Mouse (Mus musculus) forebrain, embryonic 14.5 days (tissue): ENCODE data around the gene Opa3. TPM values are rescaled to one million over a fixed set of nuclear protein-coding genes. Genes with fewer than 3 reads are reported as not detected.

Experiments used
- ATAC-seq: fragments of 200-750 bp; cut with Nextera tagmentation; 2 replicates; pipeline ENCODE4 v1.8.0; 2017; ENCODE audit warnings: mild to moderate bottlenecking, moderate library complexity
- DNase-seq: peaks from one replicate; pipeline ENCODE4 v3.0.0-alpha.2; 2015; ENCODE audit warnings: low spot score
- H3K27ac ChIP-seq: fragments of 300-500 bp; sonication (generic); 2 replicates; pipeline ENCODE4 v1.5.1; 2014; ENCODE audit warnings: low read depth, mild to moderate bottlenecking, control low read depth, low read length, moderate library complexity
- H3K27me3 ChIP-seq: fragments of 300-500 bp; sonication (generic); replicated peaks from 2 replicates; pipeline ENCODE4 v1.6.1; 2014; ENCODE audit warnings: low read length, control low read depth, mixed read lengths; ENCODE audit not compliant: control insufficient read depth, insufficient read depth
- H3K36me3 ChIP-seq: fragments of 300-500 bp; sonication (generic); 2 replicates; pipeline ENCODE4 v1.6.1; 2014; ENCODE audit warnings: low read length, control low read depth; ENCODE audit not compliant: control insufficient read depth, insufficient read depth
- H3K4me1 ChIP-seq: fragments of 300-500 bp; sonication (generic); 2 replicates; pipeline ENCODE4 v1.6.1; 2014; ENCODE audit warnings: antibody characterized with exemption, low read length, control low read depth; ENCODE audit not compliant: control insufficient read depth, insufficient read depth
- H3K4me2 ChIP-seq: fragments of 300-500 bp; sonication (generic); 2 replicates; pipeline ENCODE4 v1.6.1; 2014; ENCODE audit warnings: mild to moderate bottlenecking, control low read depth, low read length
- H3K4me3 ChIP-seq: fragments of 300-500 bp; sonication (generic); 2 replicates; pipeline ENCODE4 v1.5.1; 2014; ENCODE audit warnings: low read depth, low read length, control low read depth
- H3K9ac ChIP-seq: fragments of 300-500 bp; sonication (generic); 2 replicates; pipeline ENCODE4 v1.6.1; 2014; ENCODE audit warnings: mild to moderate bottlenecking, low read length, control low read depth, moderate library complexity
- H3K9me3 ChIP-seq: fragments of 300-500 bp; sonication (generic); replicated peaks from 2 replicates; pipeline ENCODE4 v1.6.1; 2016; ENCODE audit warnings: low read length, control low read depth, mixed read lengths; ENCODE audit not compliant: control insufficient read depth
- WGBS: fragments of 180-500 bp; shearing (Covaris S2); extraction: QIAGEN DNeasy Blood & Tissue Kit; methylation state at CpG from one replicate; pipeline ENCODE4 v1.1.7; 2014; 5-methylcytosine and 5-hydroxymethylcytosine counted together
- polyA plus RNA-seq: library from polyadenylated mRNA; unstranded; fragments of >200 nt; fragmentation: Nextera tagmentation; extraction: Ambion mirVana; gene quantifications from 2 replicates; pipeline ENCODE4 v1.2.1, GENCODE M21; 2014

Gene Opa3
- polyA plus RNA-seq, 1 experiment from 2014 or later = 42.5 TPM

DNA sequence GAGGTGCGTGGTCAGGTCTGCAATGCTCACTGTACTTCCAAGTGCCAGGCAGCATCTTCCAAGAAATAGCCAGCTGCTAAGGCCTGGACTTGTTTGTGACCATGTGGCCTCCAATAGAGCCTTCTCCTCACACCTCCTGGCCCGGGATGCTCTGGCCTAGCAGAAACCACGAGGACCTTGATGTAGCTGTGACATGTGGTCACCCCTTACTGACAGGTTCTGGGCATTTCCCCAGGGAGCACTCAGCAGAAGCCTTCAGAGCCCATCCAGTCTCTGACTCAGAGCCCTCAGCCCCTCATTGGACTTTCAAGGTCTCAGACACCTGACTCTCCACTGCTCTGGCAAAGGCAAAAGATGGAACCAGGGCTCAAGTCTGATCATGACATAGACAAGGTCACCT is 16.9 kb downstream of the Opa3 start:
- H3K27me3 ChIP-seq = no peaks in the 10 kb centered on the region
- WGBS = 89% methylated on average over 3 of the region's 3 CpGs
- H3K9me3 ChIP-seq = no peaks in the 10 kb centered on the region
- H3K9ac ChIP-seq = no peak overlapping the region
- H3K36me3 ChIP-seq = peaks cover 21% of the 10 kb centered on the region
- H3K27ac ChIP-seq = no peak overlapping the region
- DNase-seq (no peak), ATAC-seq (no peak)
- no peak overlapping the region for H3K4me3 ChIP-seq
- H3K4me2 ChIP-seq = no peak overlapping the region
- no peaks in the 10 kb centered on the region for H3K4me1 ChIP-seq

DNA sequence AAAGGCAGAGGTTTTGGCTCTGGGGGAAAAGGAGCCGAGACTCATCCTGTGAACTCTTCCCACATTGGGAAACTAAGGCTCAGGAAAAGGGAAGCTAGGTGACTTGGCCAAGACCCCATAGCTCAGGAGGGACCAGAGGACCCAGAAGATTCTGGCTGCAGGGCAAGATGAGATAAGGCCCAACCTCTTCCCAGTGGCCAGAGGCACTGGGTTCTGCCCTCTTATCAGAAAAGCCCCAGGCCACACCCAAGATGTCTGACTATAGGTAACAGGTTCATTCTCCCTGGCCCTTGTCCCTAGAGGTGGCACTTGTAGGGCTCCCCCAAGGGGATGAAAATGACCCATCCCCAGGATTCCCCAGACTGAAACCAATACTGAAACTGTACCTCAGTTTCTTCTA is 18.7 kb downstream of the Opa3 start:
- no peak overlapping the region for H3K4me2 ChIP-seq
- no peak overlapping the region for H3K27ac ChIP-seq
- H3K4me1 ChIP-seq = no peaks in the 10 kb centered on the region
- no peak overlapping the region for H3K9ac ChIP-seq
- H3K27me3 ChIP-seq = no peaks in the 10 kb centered on the region
- ATAC-seq (no peak), DNase-seq (no peak)
- no peaks in the 10 kb centered on the region for H3K9me3 ChIP-seq
- H3K4me3 ChIP-seq = no peak overlapping the region
- peaks cover 18% of the 10 kb centered on the region for H3K36me3 ChIP-seq
- 85% methylated on average over 1 of the region's 1 CpGs for WGBS

DNA sequence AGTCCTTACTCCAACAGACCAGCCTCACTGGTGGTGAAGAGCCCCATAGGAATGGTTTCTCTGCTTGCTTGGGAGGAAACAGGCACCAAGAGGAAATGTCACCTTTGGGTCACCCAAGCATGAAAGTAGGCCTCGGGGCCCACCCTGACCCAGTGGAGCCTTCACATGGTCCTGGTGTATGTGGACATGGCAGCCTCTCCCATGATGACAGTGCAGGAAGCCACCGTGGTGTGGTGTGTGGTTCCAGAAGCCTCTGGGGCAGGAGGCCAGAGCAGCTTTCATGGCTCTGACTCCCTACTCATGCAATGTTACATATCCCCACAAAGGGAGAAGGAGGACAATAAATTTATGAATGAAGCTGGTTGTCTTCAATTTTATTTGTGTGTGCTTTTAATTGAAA is 19.4 kb downstream of the Opa3 start:
- Histone ChIP-seq H3K4me3 (no peak overlapping the region), H3K9ac (no peak overlapping the region), H3K36me3 (peaks cover 18% of the 10 kb centered on the region), H3K27ac (no peak overlapping the region), H3K4me1 (no peaks in the 10 kb centered on the region), H3K4me2 (no peak overlapping the region), H3K9me3 (no peaks in the 10 kb centered on the region), H3K27me3 (no peaks in the 10 kb centered on the region)
- DNase-seq (no peak), ATAC-seq (no peak)
- 94% methylated on average over 2 of the region's 2 CpGs for WGBS

DNA sequence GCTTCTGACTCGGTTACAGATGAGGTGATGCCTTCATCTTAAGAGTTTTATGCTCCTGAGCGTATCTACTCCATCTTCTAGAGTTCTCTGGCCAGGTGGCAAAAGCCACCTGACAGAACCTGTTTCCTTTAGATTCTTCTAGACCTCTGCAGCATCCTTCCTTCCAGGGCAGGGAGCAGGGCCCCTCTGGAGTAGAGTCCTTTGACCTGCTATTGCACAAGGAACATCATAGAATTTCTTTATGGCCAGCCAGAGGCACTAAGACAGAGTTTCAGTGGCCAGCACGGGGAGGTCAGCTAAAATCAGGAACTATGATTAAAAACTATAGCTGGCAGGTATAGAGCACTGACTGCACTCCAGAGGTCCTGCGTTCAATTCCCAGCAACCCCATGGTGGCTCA is 23.9 kb downstream of the Opa3 start:
- H3K27me3 ChIP-seq = no peaks in the 10 kb centered on the region
- H3K4me1 ChIP-seq = no peaks in the 10 kb centered on the region
- H3K9me3 ChIP-seq = no peaks in the 10 kb centered on the region
- H3K36me3 ChIP-seq = peaks cover 15% of the 10 kb centered on the region; the same call in 1 of the 2 replicates
- no peak overlapping the region for H3K4me3 ChIP-seq
- no peak overlapping the region for H3K4me2 ChIP-seq
- ATAC-seq (no peak), DNase-seq (no peak)
- no peak overlapping the region for H3K9ac ChIP-seq
- 88% methylated on average over 4 of the region's 4 CpGs for WGBS
- H3K27ac ChIP-seq = no peak overlapping the region

DNA sequence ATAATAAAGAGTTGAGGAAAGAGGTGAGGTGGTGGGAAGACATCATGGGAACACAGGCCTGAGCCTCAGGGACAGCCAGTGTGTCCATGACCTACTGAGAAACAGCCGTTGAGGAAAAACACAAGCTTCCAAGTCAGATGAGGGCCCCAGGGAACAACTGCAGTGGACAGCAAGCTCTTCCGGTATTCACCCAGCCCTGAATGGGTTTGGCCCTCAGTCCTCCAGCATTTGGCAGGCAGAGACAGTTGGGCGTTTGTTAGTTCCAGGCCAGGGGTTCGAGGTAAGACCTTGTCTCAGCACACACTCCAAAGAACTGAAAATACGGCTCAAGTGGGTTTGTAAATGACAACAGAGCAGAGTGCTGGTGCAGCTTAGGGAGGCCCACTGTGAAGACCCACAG is 25.3 kb downstream of the Opa3 start:
- ATAC-seq (no peak), DNase-seq (no peak)
- H3K9me3 ChIP-seq = no peaks in the 10 kb centered on the region
- H3K4me1 ChIP-seq = no peaks in the 10 kb centered on the region
- no peaks in the 10 kb centered on the region for H3K27me3 ChIP-seq
- peaks cover 24% of the 10 kb centered on the region for H3K36me3 ChIP-seq
- no peak overlapping the region for H3K27ac ChIP-seq
- WGBS = 81% methylated on average over 5 of the region's 5 CpGs
- no peak overlapping the region for H3K4me2 ChIP-seq
- no peak overlapping the region for H3K9ac ChIP-seq
- no peak overlapping the region for H3K4me3 ChIP-seq

DNA sequence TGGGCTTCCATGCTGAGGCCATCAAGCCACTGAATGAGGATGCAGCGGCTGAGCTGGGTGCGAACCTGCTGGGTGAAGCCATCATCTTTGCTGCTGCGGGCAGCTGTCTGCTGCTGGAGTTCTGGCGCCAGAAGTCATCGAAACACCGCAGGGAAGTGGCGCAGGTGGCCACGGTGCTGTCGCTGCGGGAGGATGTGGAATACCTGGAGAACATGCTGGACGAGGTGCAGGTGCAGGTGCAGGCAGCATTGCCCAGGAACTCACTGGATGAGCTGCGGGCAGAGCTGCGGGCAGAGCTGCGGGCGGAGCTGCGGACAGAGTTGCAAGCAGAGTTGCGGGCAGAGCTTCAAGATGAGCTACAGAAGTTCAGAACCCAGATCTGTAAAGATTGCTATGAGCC is 27.3 kb downstream of the Opa3 start:
- no peak overlapping the region for H3K27ac ChIP-seq
- H3K9ac ChIP-seq = no peak overlapping the region
- H3K4me2 ChIP-seq = no peak overlapping the region
- no peak for ATAC-seq
- H3K27me3 ChIP-seq = no peaks in the 10 kb centered on the region
- DNase-seq = no peak
- peaks cover 43% of the 10 kb centered on the region for H3K36me3 ChIP-seq
- H3K9me3 ChIP-seq = no peaks in the 10 kb centered on the region
- H3K4me1 ChIP-seq = no peaks in the 10 kb centered on the region
- 88% methylated on average over 17 of the region's 17 CpGs for WGBS
- no peak overlapping the region for H3K4me3 ChIP-seq

DNA sequence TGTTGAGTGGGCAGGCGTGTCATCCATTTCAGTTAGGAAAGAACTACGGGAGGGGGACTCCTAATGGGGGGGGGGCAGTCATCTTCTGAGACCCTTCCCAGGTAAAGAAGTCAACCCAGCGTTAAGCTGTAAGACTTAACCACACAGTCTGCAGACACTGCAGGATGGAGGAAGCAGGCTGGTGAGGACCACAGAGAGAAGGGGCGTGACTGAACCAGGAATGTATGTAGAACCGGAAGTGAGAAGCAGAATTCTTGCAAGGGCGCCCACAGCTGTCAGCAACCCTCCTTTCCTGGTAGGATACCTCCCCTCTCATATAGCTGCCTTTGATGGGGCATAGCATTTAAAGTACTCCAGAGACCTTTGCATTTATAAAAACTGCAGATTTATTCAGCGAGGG is 28.4 kb downstream of the Opa3 start:
- no peak overlapping the region for H3K4me2 ChIP-seq
- WGBS = 93% methylated on average over 7 of the region's 7 CpGs
- no peaks in the 10 kb centered on the region for H3K9me3 ChIP-seq
- no peak overlapping the region for H3K4me3 ChIP-seq
- no peak for DNase-seq
- no peak overlapping the region for H3K27ac ChIP-seq
- no peak overlapping the region for H3K9ac ChIP-seq
- ATAC-seq = no peak
- no peaks in the 10 kb centered on the region for H3K27me3 ChIP-seq
- H3K36me3 ChIP-seq = peaks cover 53% of the 10 kb centered on the region
- H3K4me1 ChIP-seq = no peaks in the 10 kb centered on the region

DNA sequence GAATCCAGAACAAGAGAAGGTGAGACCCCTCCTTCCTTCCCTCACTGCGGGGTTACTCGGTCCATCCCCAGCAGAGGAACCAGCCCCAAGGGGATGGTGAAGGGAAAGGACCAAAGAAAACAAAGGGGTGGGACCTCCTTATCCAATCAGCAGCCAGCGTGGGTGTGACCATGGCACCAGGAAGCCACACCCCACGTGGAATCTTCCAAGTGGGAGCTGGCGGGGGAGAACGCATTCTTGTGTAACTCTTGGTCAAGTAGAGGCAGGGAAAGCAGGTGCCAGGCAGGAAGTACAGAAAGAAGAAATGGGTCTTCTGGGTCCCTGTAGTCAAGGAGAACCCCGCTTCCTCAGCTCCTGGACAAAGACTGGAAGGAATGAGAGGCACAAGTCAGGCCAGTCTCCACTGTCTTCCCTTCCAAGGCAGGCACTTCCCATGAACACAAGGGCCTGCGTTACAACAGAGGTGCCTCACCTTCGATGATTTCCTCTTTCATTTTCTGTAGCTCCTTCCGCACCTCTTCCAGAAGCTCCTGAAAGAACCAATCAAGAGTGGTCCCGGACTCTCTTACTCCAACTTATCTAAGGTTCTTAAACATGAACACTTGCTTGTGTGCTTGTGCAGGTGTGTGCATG is 29.4 kb downstream of the Opa3 start:
- no peak overlapping the region for H3K4me2 ChIP-seq
- H3K27me3 ChIP-seq = no peaks in the 10 kb centered on the region
- H3K9ac ChIP-seq = no peak overlapping the region
- H3K4me1 ChIP-seq = no peaks in the 10 kb centered on the region
- peak; percentile 72 for DNase-seq
- H3K36me3 ChIP-seq = peaks cover 61% of the 10 kb centered on the region
- H3K9me3 ChIP-seq = no peaks in the 10 kb centered on the region
- WGBS = 31% methylated on average over 11 of the region's 11 CpGs
- no peak overlapping the region for H3K27ac ChIP-seq
- no peak overlapping the region for H3K4me3 ChIP-seq
- peak; percentile 83 for ATAC-seq

DNA sequence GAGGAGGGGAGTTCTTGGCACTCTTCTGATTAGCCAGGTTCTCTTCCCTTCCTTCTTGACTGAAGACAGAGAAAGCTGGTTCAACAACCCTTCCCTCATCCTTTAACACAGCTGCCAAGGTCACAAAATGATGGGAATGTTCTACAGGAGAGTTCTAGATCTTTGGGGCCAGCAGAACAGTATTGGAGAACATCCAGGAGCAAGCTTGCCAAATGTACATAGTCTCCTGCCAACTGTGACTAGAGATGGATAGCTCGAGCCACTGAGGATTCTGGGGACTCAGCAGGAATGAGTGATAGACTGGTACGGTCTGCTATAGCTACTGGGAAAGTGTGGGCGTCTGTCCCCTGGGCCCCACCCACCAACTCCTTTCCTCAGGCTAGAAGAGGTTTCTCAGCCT is 30.2 kb downstream of the Opa3 start:
- Histone ChIP-seq H3K9ac (no peak overlapping the region), H3K4me3 (no peak overlapping the region), H3K9me3 (no peaks in the 10 kb centered on the region), H3K4me1 (no peaks in the 10 kb centered on the region), H3K27ac (no peak overlapping the region), H3K36me3 (peaks cover 69% of the 10 kb centered on the region), H3K4me2 (no peak overlapping the region), H3K27me3 (no peaks in the 10 kb centered on the region)
- ATAC-seq = no peak
- DNase-seq = no peak
- WGBS = 82% methylated on average over 3 of the region's 3 CpGs
